Comparison of ENCODE assay signal across 19 mouse cellular contexts in genomic region chr6:119643178-119643728, GRCm38 (mm10).
DNase-seq lines count a peak whose midpoint lies in the region; ATAC-seq and TF ChIP-seq lines count a peak whose summit lies in the region.
"Had no signal": no experiment of that assay in that cellular context is flagged by ENCODE, and none has a peak within 500 bp of the region (broad histone marks: within the 10 kb centered on the region; RNA-seq: fewer than 3 reads in every experiment).

No protein-coding gene starts in this region.

- no peak for DNase-seq in intestine, embryonic 14.5 days (ENCODE audit: low spot score)
- DNase-seq in stomach, postnatal 0 days (ENCODE audit: low spot score), result no peak
- DNase-seq in NIH3T3 (ENCODE audit: low read depth), result peak; percentile 67
- no peak for DNase-seq in ovary, postnatal 14 days (ENCODE audit: low spot score)
- DNase-seq in gastrocnemius, adult 2 months, result no peak
- DNase-seq: cerebellum, adult 2 months; cerebellum, postnatal 10 days; forebrain, postnatal 0 days; gastrocnemius, postnatal 25 days; heart, postnatal 10 days; heart, postnatal 4 days had no signal

- no peak for ATAC-seq in intestine, embryonic 14.5 days (replicated peaks; ENCODE audit: low FRiP score, low TSS enrichment, low read depth)
- no peak for ATAC-seq in intestine, embryonic 16.5 days
- no peak for ATAC-seq in stomach, embryonic 14.5 days (ENCODE audit: insufficient number of reproducible peaks, insufficient read depth, low FRiP score, low read depth)
- ATAC-seq in stomach, postnatal 0 days (ENCODE audit: low FRiP score, low TSS enrichment), result no peak
- ATAC-seq: forebrain, embryonic 13.5 days; forebrain, postnatal 0 days; hindbrain, embryonic 16.5 days; inflammation-experienced regulatory T-cells, adult 6 months had no signal

- intact Hi-C loops in gastrocnemius, adult 2 months (cut with DNase I), result no loop called here

- TF ChIP-seq EP300 in stomach, postnatal 0 days (optimal IDR thresholded peaks at IDR 0.05), result no peak

- H3K27me3 ChIP-seq in intestine, embryonic 14.5 days (replicated peaks; ENCODE audit: control insufficient read depth, insufficient read depth, low read length), result no peaks in the 10 kb centered on the region
- no peaks in the 10 kb centered on the region for H3K27me3 ChIP-seq in intestine, embryonic 16.5 days (replicated peaks; ENCODE audit: control insufficient read depth, insufficient read depth, low read length)
- no peaks in the 10 kb centered on the region for H3K27me3 ChIP-seq in stomach, embryonic 14.5 days (ENCODE audit: control insufficient read depth, insufficient read depth, low read length)
- no peaks in the 10 kb centered on the region for H3K27me3 ChIP-seq in stomach, postnatal 0 days (ENCODE audit: control insufficient read depth, insufficient read depth, low read length)
- H3K27me3 ChIP-seq: forebrain, embryonic 13.5 days; heart, embryonic 12.5 days; hindbrain, embryonic 12.5 days had no signal

- H3K4me3 ChIP-seq in intestine, embryonic 14.5 days (ENCODE audit: low read depth, low read length), result no peak overlapping the region
- no peak overlapping the region for H3K4me3 ChIP-seq in intestine, embryonic 16.5 days (ENCODE audit: low read length)
- H3K4me3 ChIP-seq in stomach, embryonic 14.5 days (ENCODE audit: low read depth, low read length), result no peak overlapping the region
- H3K4me3 ChIP-seq in stomach, postnatal 0 days (ENCODE audit: low read depth, low read length), result no peak overlapping the region
- no peak overlapping the region for H3K4me3 ChIP-seq in gastrocnemius, adult 2 months
- H3K4me3 ChIP-seq: embryonic facial prominence, embryonic 10.5 days; forebrain, embryonic 13.5 days; heart, embryonic 12.5 days; hindbrain, embryonic 12.5 days had no signal

- H3K9ac ChIP-seq in intestine, embryonic 14.5 days (ENCODE audit: low read length), result no peak overlapping the region
- no peak overlapping the region for H3K9ac ChIP-seq in intestine, embryonic 16.5 days (ENCODE audit: low read depth, low read length)
- H3K9ac ChIP-seq in stomach, embryonic 14.5 days (replicated peaks; ENCODE audit: low read depth, low read length), result no peak overlapping the region
- no peak overlapping the region for H3K9ac ChIP-seq in stomach, postnatal 0 days (ENCODE audit: low read length)
- H3K9ac ChIP-seq: forebrain, embryonic 13.5 days; forebrain, postnatal 0 days; heart, embryonic 12.5 days; hindbrain, embryonic 12.5 days had no signal

- H3K36me3 ChIP-seq in intestine, embryonic 14.5 days (ENCODE audit: control insufficient read depth, insufficient read depth, low read length), result no peaks in the 10 kb centered on the region
- no peaks in the 10 kb centered on the region for H3K36me3 ChIP-seq in intestine, embryonic 16.5 days (ENCODE audit: control insufficient read depth, insufficient read depth, low read length)
- no peaks in the 10 kb centered on the region for H3K36me3 ChIP-seq in stomach, embryonic 14.5 days (ENCODE audit: control insufficient read depth, insufficient read depth, low read length)
- no peaks in the 10 kb centered on the region for H3K36me3 ChIP-seq in stomach, postnatal 0 days (ENCODE audit: control insufficient read depth, insufficient read depth, low read length)
- H3K36me3 ChIP-seq: embryonic facial prominence, embryonic 10.5 days; heart, embryonic 12.5 days; hindbrain, embryonic 12.5 days had no signal

- WGBS in intestine, embryonic 14.5 days, result 36% methylated on average over 7 of the region's 7 CpGs
- WGBS in intestine, embryonic 16.5 days, result 71% methylated on average over 7 of the region's 7 CpGs
- 41% methylated on average over 7 of the region's 7 CpGs for whole genome bisulfite sequencing in stomach, embryonic 14.5 days
- 40% methylated on average over 7 of the region's 7 CpGs for WGBS in stomach, postnatal 0 days

- no peak overlapping the region for H3K27ac ChIP-seq in intestine, embryonic 14.5 days (ENCODE audit: low read depth)
- no peak overlapping the region; the same call in 1 of the 2 replicates for H3K27ac ChIP-seq in intestine, embryonic 16.5 days (ENCODE audit: low read length)
- no peak overlapping the region for H3K27ac ChIP-seq in stomach, embryonic 14.5 days (ENCODE audit: low read length)
- H3K27ac ChIP-seq in stomach, postnatal 0 days (replicated peaks), result no peak overlapping the region
- H3K27ac ChIP-seq in gastrocnemius, adult 2 months, result no peak overlapping the region
- H3K27ac ChIP-seq: embryonic facial prominence, embryonic 10.5 days; forebrain, embryonic 13.5 days; hindbrain, embryonic 12.5 days had no signal

- H3K4me2 ChIP-seq in intestine, embryonic 14.5 days (ENCODE audit: low read length), result 0 out of 2 replicates have a peak overlapping the region, but pooled peaks have one; percentile 12
- no peak overlapping the region for H3K4me2 ChIP-seq in intestine, embryonic 16.5 days (ENCODE audit: low read depth, low read length)
- peak overlapping the region; percentile 12; the same call in 1 of the 2 replicates for H3K4me2 ChIP-seq in stomach, embryonic 14.5 days (replicated peaks; ENCODE audit: low read depth, low read length)
- H3K4me2 ChIP-seq in stomach, postnatal 0 days (replicated peaks; ENCODE audit: low read depth), result no peak overlapping the region
- H3K4me2 ChIP-seq: forebrain, embryonic 13.5 days; heart, embryonic 12.5 days; hindbrain, embryonic 12.5 days had no signal

- peaks cover 6% of the 10 kb centered on the region for H3K4me1 ChIP-seq in intestine, embryonic 14.5 days (replicated peaks; ENCODE audit: control insufficient read depth, insufficient read depth, low read length)
- peaks cover 10% of the 10 kb centered on the region for H3K4me1 ChIP-seq in intestine, embryonic 16.5 days (ENCODE audit: control insufficient read depth, insufficient read depth, low read length)
- H3K4me1 ChIP-seq in stomach, embryonic 14.5 days (ENCODE audit: control insufficient read depth, insufficient read depth, low read length), result peaks cover 10% of the 10 kb centered on the region; the same call in 1 of the 2 replicates
- H3K4me1 ChIP-seq in stomach, postnatal 0 days (replicated peaks; ENCODE audit: control insufficient read depth, insufficient read depth), result 0 out of 2 replicates have a peak, but pooled peaks cover 3% of the 10 kb centered on the region
- H3K4me1 ChIP-seq: forebrain, embryonic 13.5 days; hindbrain, embryonic 12.5 days had no signal

- H3K9me3 ChIP-seq in intestine, embryonic 14.5 days (ENCODE audit: control insufficient read depth, low read length), result no peaks in the 10 kb centered on the region
- H3K9me3 ChIP-seq in intestine, embryonic 16.5 days (ENCODE audit: control insufficient read depth, low read length), result no peaks in the 10 kb centered on the region
- H3K9me3 ChIP-seq in stomach, embryonic 14.5 days (ENCODE audit: control insufficient read depth, low read depth, low read length), result no peaks in the 10 kb centered on the region
- H3K9me3 ChIP-seq in stomach, postnatal 0 days (ENCODE audit: control insufficient read depth, low read length), result no peaks in the 10 kb centered on the region
- H3K9me3 ChIP-seq: embryonic facial prominence, embryonic 10.5 days; forebrain, embryonic 13.5 days; heart, embryonic 12.5 days; hindbrain, embryonic 12.5 days had no signal

- TF ChIP-seq CTCF in stomach, postnatal 0 days (IDR thresholded peaks at IDR 0.05; ENCODE audit: low read depth), result no peak
- TF ChIP-seq CTCF in gastrocnemius, adult 2 months (IDR thresholded peaks at IDR 0.05), result no peak

Comparison
In these comparisons a context has a peak if more than half of its experiments do, and no peak if none do; other contexts are left out.
1. H3K4me2 ChIP-seq: peak in intestine, embryonic 14.5 days (single experiment) and stomach, embryonic 14.5 days (single experiment); none in intestine, embryonic 16.5 days (single experiment) and stomach, postnatal 0 days (single experiment).